Mouse (Mus musculus) heart, adult 2 months (tissue): ENCODE measurements at regions not wholly inside any gene's neighbourhood (a gene's known extent, or its start where the extent isn't known, plus 50 kb on each side); places are given as distances from the start of the nearest gene placed in this dataset.

ENCODE experiments used
- DNase-seq, 2 experiments: peaks; one replicate each; pipeline ENCODE4 v3.0.0; 2021
- H3K27ac ChIP-seq: fragments of 200-600 bp; 2 replicates; pipeline ENCODE4 v1.8.1; 2022
- H3K27me3 ChIP-seq: fragments of 200-500 bp; 2 replicates; pipeline ENCODE4 v1.6.1; 2012; ENCODE audit warnings: mild to moderate bottlenecking, low read length, inconsistent platforms, mixed read lengths; ENCODE audit not compliant: control insufficient read depth, insufficient read depth
- H3K36me3 ChIP-seq: fragments of 200-500 bp; 2 replicates; pipeline ENCODE4 v1.6.1; 2012; ENCODE audit warnings: low read length, inconsistent platforms; ENCODE audit not compliant: control insufficient read depth, insufficient read depth
- H3K4me1 ChIP-seq: fragments of 200-500 bp; 2 replicates; pipeline ENCODE4 v1.6.1; 2011; ENCODE audit warnings: low read length; ENCODE audit not compliant: control insufficient read depth, insufficient read depth
- H3K4me3 ChIP-seq: fragments of 200-600 bp; 2 replicates; pipeline ENCODE4 v1.8.1; 2022
- H3K79me2 ChIP-seq: fragments of 200-500 bp; replicated peaks from 2 replicates; pipeline ENCODE4 v1.6.1; 2012; ENCODE audit warnings: mild to moderate bottlenecking, inconsistent platforms, low read length, moderate library complexity, mixed read lengths; ENCODE audit not compliant: control insufficient read depth, insufficient read depth
- H3K9ac ChIP-seq: fragments of 200-500 bp; 2 replicates; pipeline ENCODE4 v1.6.1; 2012; ENCODE audit warnings: low read depth, mild to moderate bottlenecking, control low read depth, inconsistent platforms, low read length, mixed read lengths
- CTCF ChIP-seq: fragments of 200-600 bp; IDR thresholded peaks from 2 replicates; pipeline ENCODE4 v1.8.1; 2022; ENCODE audit warnings: antibody characterized with exemption, mild to moderate bottlenecking, moderate library complexity
- EP300 ChIP-seq: fragments of 200-500 bp; IDR thresholded peaks from 2 replicates; pipeline ENCODE4 v1.6.1; 2011; ENCODE audit warnings: low read depth, low read length, control low read depth; ENCODE audit not compliant: insufficient read depth
- POLR2A ChIP-seq: fragments of 200-500 bp; IDR thresholded peaks from 2 replicates; pipeline ENCODE4 v1.6.1; 2011; ENCODE audit warnings: mild to moderate bottlenecking, low read depth, low read length, control low read depth; ENCODE audit not compliant: insufficient read depth
- WGBS: fragments of 180-500 bp; shearing (Covaris S2); methylation state at CpG from one replicate; pipeline ENCODE4 v1.1.7; 2018; 5-methylcytosine and 5-hydroxymethylcytosine counted together
- intact Hi-C: fragments of 180-260 bp; cut with DNase I; formaldehyde crosslinking; loops from one replicate; pipeline ENCODE4 v1.15.1; 2025

- WGBS, result 69% methylated on average over 16 of the region's 16 CpGs
- TF ChIP-seq CTCF, result no peak
- TF ChIP-seq POLR2A, result no peak
- no peak for TF ChIP-seq EP300
- no peak for DNase-seq
- Histone ChIP-seq H3K36me3 (no peaks in the 10 kb centered on the region), H3K27me3 (0 out of 2 replicates have a peak, but pooled peaks cover 2% of the 10 kb centered on the region), H3K4me3 (no peak overlapping the region), H3K79me2 (no peaks in the 10 kb centered on the region), H3K27ac (no peak overlapping the region), H3K4me1 (no peaks in the 10 kb centered on the region), H3K9ac (no peak overlapping the region)
- intact Hi-C loops, result loop anchor here (5.0 kb wide), 1 partner anchor 63 kb away; no protein-coding TSS in a partner anchor
These were observed 96.5 kb downstream of the Ddx11 start for GRCm38 (mm10) chr17:66219669-66220435.

GRCm38 (mm10) chr17:66221256-66221655 lies 97.9 kb downstream of the Ddx11 start:
- TF ChIP-seq POLR2A (no peak), CTCF (peak; percentile 76)
- DNase-seq, result peak; percentile 23 to 46
- intact Hi-C loops, result loop anchor here (5.0 kb wide), 1 partner anchor 64 kb away; no protein-coding TSS in a partner anchor

GRCm38 (mm10) chr17:66223711-66224110 lies 100.4 kb downstream of the Ddx11 start:
- DNase-seq, result no peak
- H3K27ac ChIP-seq, result no peak overlapping the region
- H3K4me1 ChIP-seq, result no peaks in the 10 kb centered on the region
- no peaks in the 10 kb centered on the region for H3K79me2 ChIP-seq
- H3K9ac ChIP-seq, result no peak overlapping the region
- intact Hi-C loops, result loop anchor here (5.0 kb wide), 1 partner anchor 66 kb away; no protein-coding TSS in a partner anchor
- H3K4me3 ChIP-seq, result no peak overlapping the region
- H3K27me3 ChIP-seq, result no peaks in the 10 kb centered on the region
- 85% methylated on average over 13 of the region's 13 CpGs for WGBS
- no peak for TF ChIP-seq EP300
- H3K36me3 ChIP-seq, result no peaks in the 10 kb centered on the region

More at GRCm38 (mm10) chr17:66221256-66221655, 97.9 kb downstream of the Ddx11 start:
- Histone ChIP-seq H3K27me3 (no peaks in the 10 kb centered on the region), H3K9ac (no peak overlapping the region), H3K79me2 (no peaks in the 10 kb centered on the region), H3K36me3 (no peaks in the 10 kb centered on the region), H3K4me3 (no peak overlapping the region), H3K27ac (no peak overlapping the region), H3K4me1 (no peaks in the 10 kb centered on the region)
- 6% methylated on average over 8 of the region's 8 CpGs for WGBS

- TF ChIP-seq CTCF, result no peak
- no peak for TF ChIP-seq POLR2A
- TF ChIP-seq EP300, result no peak
- Histone ChIP-seq H3K79me2 (no peaks in the 10 kb centered on the region), H3K36me3 (no peaks in the 10 kb centered on the region), H3K9ac (no peak overlapping the region), H3K27ac (no peak overlapping the region), H3K4me1 (no peaks in the 10 kb centered on the region), H3K27me3 (no peaks in the 10 kb centered on the region), H3K4me3 (no peak overlapping the region)
- DNase-seq, result no peak
- intact Hi-C loops, result loop anchor here (5.0 kb wide), 1 partner anchor 67 kb away; no protein-coding TSS in a partner anchor
- 32% methylated on average over 7 of the region's 7 CpGs for WGBS
These were observed 100.9 kb downstream of the Ddx11 start for GRCm38 (mm10) chr17:66224241-66224640.

- TF ChIP-seq CTCF (no peak), EP300 (no peak), POLR2A (no peak)
- DNase-seq, result no peak
- Histone ChIP-seq H3K27me3 (no peaks in the 10 kb centered on the region), H3K79me2 (no peaks in the 10 kb centered on the region), H3K27ac (no peak overlapping the region), H3K36me3 (no peaks in the 10 kb centered on the region), H3K4me1 (no peaks in the 10 kb centered on the region), H3K4me3 (no peak overlapping the region), H3K9ac (no peak overlapping the region)
- WGBS, result 81% methylated on average over 8 of the region's 8 CpGs
- intact Hi-C loops, result no loop called here
These were observed 109.1 kb downstream of the Ddx11 start for GRCm38 (mm10) chr17:66232391-66232790.

GRCm38 (mm10) chr17:66232891-66233421 lies 109.6 kb downstream of the Ddx11 start:
- TF ChIP-seq POLR2A (no peak), EP300 (no peak), CTCF (no peak)
- no peak overlapping the region for H3K27ac ChIP-seq
- H3K36me3 ChIP-seq, result no peaks in the 10 kb centered on the region
- intact Hi-C loops, result no loop called here
- H3K4me3 ChIP-seq, result no peak overlapping the region
- no peak overlapping the region for H3K9ac ChIP-seq
- 28% methylated on average over 18 of the region's 18 CpGs for WGBS
- H3K27me3 ChIP-seq, result no peaks in the 10 kb centered on the region
- H3K4me1 ChIP-seq, result no peaks in the 10 kb centered on the region
- DNase-seq, result peak; percentile 19 to 29
- H3K79me2 ChIP-seq, result no peaks in the 10 kb centered on the region
